Mouse (Mus musculus) CH12.LX (cell line): ENCODE measurements around the gene Ccdc78.

Source experiments
- CTCF ChIP-seq, 2 experiments: IDR thresholded peaks in 1 of 2; conservative IDR thresholded peaks in 1 of 2; 2 replicates each; pipeline ENCODE4 v1.5.1; 2011 to 2012; ENCODE audit warnings: low read depth in 2 of 2, low read length in 2 of 2, improper control_type of control experiment in 1 of 2, inconsistent platforms in 1 of 2, mild to moderate bottlenecking in 1 of 2, moderate library complexity in 1 of 2
- EP300 ChIP-seq: IDR thresholded peaks from 2 replicates; pipeline ENCODE4 v1.6.1; 2011; ENCODE audit warnings: low read length, improper control_type of control experiment
- GABPA ChIP-seq: IDR thresholded peaks from 2 replicates; pipeline ENCODE4 v1.6.1; 2012; ENCODE audit warnings: low read depth, low read length, improper control_type of control experiment, inconsistent platforms; ENCODE audit not compliant: insufficient replicate concordance
- JUN ChIP-seq: IDR thresholded peaks from 2 replicates; pipeline ENCODE4 v1.6.1; 2011; ENCODE audit warnings: low read depth, mild to moderate bottlenecking, low read length, improper control_type of control experiment, moderate library complexity; ENCODE audit not compliant: insufficient read depth
- MAFK ChIP-seq: IDR thresholded peaks from 2 replicates; pipeline ENCODE4 v1.6.1; 2011; ENCODE audit warnings: low read length, improper control_type of control experiment; ENCODE audit not compliant: insufficient replicate concordance
- MAX ChIP-seq: IDR thresholded peaks from 2 replicates; pipeline ENCODE4 v1.6.1; 2011; ENCODE audit warnings: low read length, improper control_type of control experiment
- MYC ChIP-seq: IDR thresholded peaks from 2 replicates; pipeline ENCODE4 v1.6.1; 2011; ENCODE audit warnings: low read depth, mild to moderate bottlenecking, improper control_type of control experiment, low read length
- RAD21 ChIP-seq: IDR thresholded peaks from 2 replicates; pipeline ENCODE4 v1.6.1; 2011; ENCODE audit warnings: low read depth, mild to moderate bottlenecking, low read length, improper control_type of control experiment, moderate library complexity
- RCOR1 ChIP-seq: conservative IDR thresholded peaks from 2 replicates; pipeline ENCODE4 v1.6.1; 2012; ENCODE audit warnings: low read depth, mild to moderate bottlenecking, inconsistent platforms, low read length, improper control_type of control experiment
- TBP ChIP-seq: conservative IDR thresholded peaks from 2 replicates; pipeline ENCODE4 v1.6.1; 2011; ENCODE audit warnings: low read depth, low read length, improper control_type of control experiment
- USF2 ChIP-seq: conservative IDR thresholded peaks from 2 replicates; pipeline ENCODE4 v1.6.1; 2011; ENCODE audit warnings: low read depth, low read length, improper control_type of control experiment

DNA sequence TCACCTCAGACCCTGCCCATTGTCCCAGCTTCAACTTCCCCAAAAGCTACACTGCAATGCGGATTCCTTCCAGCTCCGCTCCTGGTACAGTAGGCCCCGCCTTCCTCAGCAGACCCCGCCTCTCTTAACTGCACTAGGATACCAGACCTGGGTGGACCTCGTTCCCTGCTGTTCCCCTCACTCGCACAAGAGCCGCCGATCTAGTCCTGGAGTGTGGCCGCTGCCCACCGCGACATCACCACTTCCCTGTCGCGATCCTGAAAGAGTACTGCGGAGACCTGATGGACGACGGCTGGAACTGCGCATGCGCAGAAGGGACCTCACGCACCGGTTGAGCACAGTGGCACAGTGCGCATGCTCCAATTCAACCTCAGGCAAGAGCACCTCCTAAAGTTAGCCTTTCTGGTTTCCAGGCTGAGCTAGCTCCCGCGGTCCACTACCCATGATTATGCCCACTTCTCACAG lies 1.1 kb upstream of the Ccdc78 start, which contains the start of gene Haghl:
- no peak for TF ChIP-seq CTCF (conservative IDR thresholded peaks at IDR 0.05 in 1 of 2, IDR thresholded peaks at IDR 0.05 in 1 of 2; ENCODE audit: low read depth in 2 of 2, low read length in 2 of 2)
- TF ChIP-seq MAFK: no peak
- TF ChIP-seq USF2: no peak
- no peak for TF ChIP-seq JUN
- TF ChIP-seq EP300: no peak
- no peak for TF ChIP-seq MAX
- TF ChIP-seq GABPA: no peak
- TF ChIP-seq MYC: no peak
- peak; percentile 74; the same call in 1 of the 2 replicates for TF ChIP-seq TBP
- TF ChIP-seq RAD21: no peak
- no peak for TF ChIP-seq RCOR1
